Mouse (Mus musculus) liver, embryonic 16.5 days (tissue): ENCODE results near the gene Dnajb2. TPM values are rescaled to one million over a fixed set of nuclear protein-coding genes. Genes with fewer than 3 reads are reported as not detected.

Experiments used
- ATAC-seq: fragments of 200-750 bp; cut with Nextera tagmentation; 2 replicates; pipeline ENCODE4 v1.8.0; 2017; ENCODE audit warnings: low read depth, mild to moderate bottlenecking, moderate number of reproducible peaks, moderate library complexity
- H3K27ac ChIP-seq: fragments of 300-500 bp; sonication (generic); 2 replicates; pipeline ENCODE4 v1.5.1; 2014; ENCODE audit warnings: mild to moderate bottlenecking, low read length
- H3K27me3 ChIP-seq: fragments of 300-500 bp; sonication (generic); 2 replicates; pipeline ENCODE4 v1.6.1; 2014; ENCODE audit warnings: low read depth, low read length, mixed read lengths; ENCODE audit not compliant: control insufficient read depth, insufficient read depth
- H3K36me3 ChIP-seq: fragments of 300-500 bp; sonication (generic); 2 replicates; pipeline ENCODE4 v1.6.1; 2014; ENCODE audit warnings: mild to moderate bottlenecking; ENCODE audit not compliant: control insufficient read depth, insufficient read depth
- H3K4me1 ChIP-seq: fragments of 300-500 bp; sonication (generic); 2 replicates; pipeline ENCODE4 v1.6.1; 2014; ENCODE audit warnings: low read depth, low read length, mixed read lengths; ENCODE audit not compliant: control insufficient read depth
- H3K4me2 ChIP-seq: fragments of 300-500 bp; sonication (generic); 2 replicates; pipeline ENCODE4 v1.6.1; 2014; ENCODE audit warnings: low read depth, low read length, mixed read lengths
- H3K4me3 ChIP-seq: fragments of 300-500 bp; sonication (generic); 2 replicates; pipeline ENCODE4 v1.5.1; 2014; ENCODE audit warnings: low read depth, mild to moderate bottlenecking, low read length
- H3K9ac ChIP-seq: fragments of 300-500 bp; sonication (generic); 2 replicates; pipeline ENCODE4 v1.6.1; 2014; ENCODE audit warnings: low read depth, low read length
- H3K9me3 ChIP-seq: fragments of 300-500 bp; sonication (generic); replicated peaks from 2 replicates; pipeline ENCODE4 v1.6.1; 2016; ENCODE audit warnings: low read length; ENCODE audit not compliant: control insufficient read depth
- WGBS: fragments of 180-500 bp; shearing (Covaris S2); extraction: QIAGEN DNeasy Blood & Tissue Kit; methylation state at CpG from one replicate; pipeline ENCODE4 v1.1.7; 2014; ENCODE audit not compliant: insufficient replicate concordance; 5-methylcytosine and 5-hydroxymethylcytosine counted together
- polyA plus RNA-seq: library from polyadenylated mRNA; unstranded; fragments of >200 nt; fragmentation: Nextera tagmentation; extraction: Ambion mirVana; gene quantifications from 2 replicates; pipeline ENCODE4 v1.2.1, GENCODE M21; 2015

Gene Dnajb2
- polyA plus RNA-seq, 1 experiment from 2014 or later, result 33.8 TPM

GRCm38 (mm10) chr1:75208967-75209678, 27.1 kb upstream of the Dnajb2 start:
- WGBS, result 10% methylated on average over 34 of the region's 34 CpGs
- H3K9ac ChIP-seq, result peak overlapping the region; percentile 94
- H3K4me2 ChIP-seq, result peak overlapping the region; percentile 97
- H3K4me3 ChIP-seq, result peak overlapping the region; percentile 59
- peaks cover 50% of the 10 kb centered on the region for H3K4me1 ChIP-seq
- no peaks in the 10 kb centered on the region for H3K9me3 ChIP-seq
- no peak for ATAC-seq
- peak overlapping the region; percentile 22; the same call in 1 of the 2 replicates for H3K27ac ChIP-seq
- no peaks in the 10 kb centered on the region for H3K27me3 ChIP-seq
- peaks cover 14% of the 10 kb centered on the region for H3K36me3 ChIP-seq

- Histone ChIP-seq H3K27ac (peak within 1 kb of the TSS; percentile 97), H3K27me3 (no peaks in the 10 kb centered on the region), H3K4me2 (peak within 1 kb of the TSS; percentile 97), H3K4me1 (peaks cover 63% of the 10 kb centered on the region), H3K9ac (peak within 1 kb of the TSS; percentile 94), H3K36me3 (peaks cover 27% of the 10 kb centered on the region), H3K4me3 (peak within 1 kb of the TSS; percentile 97), H3K9me3 (no peaks in the 10 kb centered on the region)
- peak; percentile 92 for ATAC-seq
- WGBS, result 5% methylated on average over 42 of the region's 42 CpGs
These were observed 25.8 kb upstream of the Dnajb2 start, which contains the start of the genes Glb1l and Stk16 for GRCm38 (mm10) chr1:75210136-75211087. Glb1l (minus strand) TSS chr1:75210813. Stk16 (plus strand) TSS chr1:75210838.

GRCm38 (mm10) chr1:75211141-75211708, 25.0 kb upstream of the Dnajb2 start:
- H3K4me2 ChIP-seq, result peak overlapping the region; percentile 97
- ATAC-seq, result no peak
- WGBS, result 6% methylated on average over 17 of the region's 17 CpGs
- H3K4me1 ChIP-seq, result peaks cover 71% of the 10 kb centered on the region
- H3K9me3 ChIP-seq, result no peaks in the 10 kb centered on the region
- H3K27me3 ChIP-seq, result no peaks in the 10 kb centered on the region
- H3K36me3 ChIP-seq, result peaks cover 35% of the 10 kb centered on the region
- H3K4me3 ChIP-seq, result peak overlapping the region; percentile 97
- peak overlapping the region; percentile 97 for H3K27ac ChIP-seq
- peak overlapping the region; percentile 94 for H3K9ac ChIP-seq

GRCm38 (mm10) chr1:75212542-75212941, 23.7 kb upstream of the Dnajb2 start:
- peak overlapping the region; percentile 48 for H3K9ac ChIP-seq
- no peaks in the 10 kb centered on the region for H3K27me3 ChIP-seq
- 56% methylated on average over 4 of the region's 4 CpGs for WGBS
- H3K27ac ChIP-seq, result peak overlapping the region; percentile 97
- peaks cover 84% of the 10 kb centered on the region for H3K4me1 ChIP-seq
- H3K4me2 ChIP-seq, result peak overlapping the region; percentile 97
- H3K4me3 ChIP-seq, result peak overlapping the region; percentile 97
- no peaks in the 10 kb centered on the region for H3K9me3 ChIP-seq
- peaks cover 43% of the 10 kb centered on the region for H3K36me3 ChIP-seq
- no peak for ATAC-seq

GRCm38 (mm10) chr1:75213096-75213495, 23.1 kb upstream of the Dnajb2 start:
- Histone ChIP-seq H3K4me1 (peaks cover 87% of the 10 kb centered on the region), H3K9me3 (no peaks in the 10 kb centered on the region), H3K4me3 (peak overlapping the region; percentile 97), H3K4me2 (peak overlapping the region; percentile 97), H3K27me3 (no peaks in the 10 kb centered on the region), H3K36me3 (peaks cover 43% of the 10 kb centered on the region), H3K27ac (peak overlapping the region; percentile 97), H3K9ac (peak overlapping the region; percentile 48)
- 0 out of 2 replicates have a peak, but pooled peaks have one; percentile 2 for ATAC-seq
- 10% methylated on average over 7 of the region's 7 CpGs for WGBS

- Histone ChIP-seq H3K27me3 (no peaks in the 10 kb centered on the region), H3K4me2 (peak overlapping the region; percentile 97), H3K4me1 (peaks cover 79% of the 10 kb centered on the region), H3K9me3 (no peaks in the 10 kb centered on the region), H3K4me3 (peak overlapping the region; percentile 83), H3K9ac (peak overlapping the region; percentile 87), H3K36me3 (peaks cover 43% of the 10 kb centered on the region), H3K27ac (peak overlapping the region; percentile 97)
- 50% methylated on average over 2 of the region's 2 CpGs for WGBS
- no peak for ATAC-seq
These were observed 21.8 kb upstream of the Dnajb2 start for GRCm38 (mm10) chr1:75214442-75214841.

- Histone ChIP-seq H3K36me3 (peaks cover 43% of the 10 kb centered on the region), H3K9me3 (no peaks in the 10 kb centered on the region), H3K4me3 (peak overlapping the region; percentile 83), H3K4me2 (peak overlapping the region; percentile 97), H3K9ac (peak overlapping the region; percentile 87), H3K4me1 (peaks cover 79% of the 10 kb centered on the region), H3K27ac (peak overlapping the region; percentile 97), H3K27me3 (peaks cover 3% of the 10 kb centered on the region)
- no peak for ATAC-seq
- WGBS, result 42% methylated on average over 5 of the region's 5 CpGs
These were observed 21.3 kb upstream of the Dnajb2 start for GRCm38 (mm10) chr1:75214886-75215285.

GRCm38 (mm10) chr1:75215785-75216184, 20.4 kb upstream of the Dnajb2 start:
- Histone ChIP-seq H3K9me3 (no peaks in the 10 kb centered on the region), H3K36me3 (peaks cover 43% of the 10 kb centered on the region), H3K4me3 (peak overlapping the region; percentile 83), H3K4me1 (peaks cover 77% of the 10 kb centered on the region), H3K27me3 (peaks cover 12% of the 10 kb centered on the region), H3K9ac (peak overlapping the region; percentile 87), H3K27ac (peak overlapping the region; percentile 97), H3K4me2 (peak overlapping the region; percentile 97)
- 88% methylated on average over 9 of the region's 9 CpGs for WGBS
- ATAC-seq, result no peak
